Mouse (Mus musculus) T-helper 2 cell (primary cell): ENCODE measurements around the gene Sdccag8.

Source experiments
- in situ Hi-C: fragments of 300-600 bp; cut with MboI, MseI; formaldehyde crosslinking; loops from one replicate; pipeline ENCODE4 v1.15.1; 2025; ENCODE audit warnings: high pct_unique_total_duplicates

The Sdccag8 gene

GRCm38 (mm10) chr1:177010041-177010440 lies 195.6 kb downstream of the Sdccag8 start:
- in situ Hi-C loops = loop anchor here (10.0 kb wide), 1 partner anchor 65 kb away; no protein-coding TSS in a partner anchor

GRCm38 (mm10) chr1:177010607-177011302 lies 196.3 kb downstream of the Sdccag8 start:
- in situ Hi-C loops = loop anchor here (10.0 kb wide), 1 partner anchor 64 kb away; no protein-coding TSS in a partner anchor

- in situ Hi-C loops = loop anchor here (10.0 kb wide), 1 partner anchor 63 kb away; no protein-coding TSS in a partner anchor
These were observed 197.2 kb downstream of the Sdccag8 start for GRCm38 (mm10) chr1:177011688-177012087.

GRCm38 (mm10) chr1:177012774-177013173 lies 198.3 kb downstream of the Sdccag8 start:
- in situ Hi-C loops = loop anchor here (10.0 kb wide), 1 partner anchor 62 kb away; no protein-coding TSS in a partner anchor

- in situ Hi-C loops = loop anchor here (10.0 kb wide), 1 partner anchor 61 kb away; no protein-coding TSS in a partner anchor
These were observed 198.9 kb downstream of the Sdccag8 start for GRCm38 (mm10) chr1:177013313-177013712.

- in situ Hi-C loops = loop anchor here (10.0 kb wide), 1 partner anchor 61 kb away; no protein-coding TSS in a partner anchor
These were observed 199.3 kb downstream of the Sdccag8 start for GRCm38 (mm10) chr1:177013776-177014175.

GRCm38 (mm10) chr1:177014346-177014745 lies 199.9 kb downstream of the Sdccag8 start:
- in situ Hi-C loops = loop anchor here (10.0 kb wide), 1 partner anchor 60 kb away; no protein-coding TSS in a partner anchor

GRCm38 (mm10) chr1:177014921-177015439 lies 200.5 kb downstream of the Sdccag8 start:
- in situ Hi-C loops = loop anchor here (10.0 kb wide), 1 partner anchor 60 kb away; no protein-coding TSS in a partner anchor

- in situ Hi-C loops = loop anchor here (10.0 kb wide), 1 partner anchor 59 kb away; no protein-coding TSS in a partner anchor
These were observed 201.5 kb downstream of the Sdccag8 start for GRCm38 (mm10) chr1:177015917-177016316.

- in situ Hi-C loops = loop anchor here (10.0 kb wide), 1 partner anchor 58 kb away; no protein-coding TSS in a partner anchor
These were observed 202.3 kb downstream of the Sdccag8 start for GRCm38 (mm10) chr1:177016729-177017128.

GRCm38 (mm10) chr1:177018750-177019149 lies 204.3 kb downstream of the Sdccag8 start:
- in situ Hi-C loops = loop anchor here (10.0 kb wide), 1 partner anchor 56 kb away; no protein-coding TSS in a partner anchor

- in situ Hi-C loops = loop anchor here (10.0 kb wide), 1 partner anchor 55 kb away; no protein-coding TSS in a partner anchor
These were observed 205.2 kb downstream of the Sdccag8 start for GRCm38 (mm10) chr1:177019668-177020067.

- in situ Hi-C loops = no loop called here
These were observed 208.3 kb downstream of the Sdccag8 start for GRCm38 (mm10) chr1:177022751-177023150.

GRCm38 (mm10) chr1:177027706-177028105 lies 213.2 kb downstream of the Sdccag8 start:
- in situ Hi-C loops = no loop called here

- in situ Hi-C loops = no loop called here
These were observed 214.6 kb downstream of the Sdccag8 start for GRCm38 (mm10) chr1:177029032-177029431.

GRCm38 (mm10) chr1:177030669-177031068 lies 216.2 kb downstream of the Sdccag8 start:
- in situ Hi-C loops = no loop called here

- in situ Hi-C loops = no loop called here
These were observed 216.7 kb downstream of the Sdccag8 start for GRCm38 (mm10) chr1:177031196-177031595.

- in situ Hi-C loops = no loop called here
These were observed 217.8 kb downstream of the Sdccag8 start for GRCm38 (mm10) chr1:177032233-177032632.

- in situ Hi-C loops = no loop called here
These were observed 221.0 kb downstream of the Sdccag8 start for GRCm38 (mm10) chr1:177035460-177035859.

GRCm38 (mm10) chr1:177038383-177038782 lies 223.9 kb downstream of the Sdccag8 start:
- in situ Hi-C loops = no loop called here

GRCm38 (mm10) chr1:177039093-177039674 lies 224.7 kb downstream of the Sdccag8 start:
- in situ Hi-C loops = no loop called here

- in situ Hi-C loops = no loop called here
These were observed 225.6 kb downstream of the Sdccag8 start for GRCm38 (mm10) chr1:177040058-177040457.
